Mouse (Mus musculus) kidney, adult 2 months (tissue): ENCODE measurements around the gene Gabpb2. TPM values are rescaled to one million over a fixed set of nuclear protein-coding genes. Genes with fewer than 3 reads are reported as not detected.

Source experiments
- DNase-seq: peaks from one replicate; pipeline ENCODE4 v3.0.0; 2021
- H3K27ac ChIP-seq: fragments of 200-500 bp; 2 replicates; pipeline ENCODE4 v1.5.1; 2012; ENCODE audit warnings: low read depth, low read length, control low read depth, inconsistent platforms; ENCODE audit not compliant: insufficient read depth
- H3K27me3 ChIP-seq: fragments of 200-500 bp; replicated peaks from 2 replicates; pipeline ENCODE4 v1.6.1; 2012; ENCODE audit warnings: mild to moderate bottlenecking, moderate library complexity, low read length, inconsistent platforms; ENCODE audit not compliant: control insufficient read depth, insufficient read depth
- H3K36me3 ChIP-seq: fragments of 200-500 bp; 2 replicates; pipeline ENCODE4 v1.6.1; 2012; ENCODE audit warnings: mild to moderate bottlenecking, moderate library complexity, low read length, inconsistent platforms; ENCODE audit not compliant: control insufficient read depth, insufficient read depth
- H3K4me1 ChIP-seq: fragments of 200-500 bp; 2 replicates; pipeline ENCODE4 v1.6.1; 2011; ENCODE audit warnings: low read length; ENCODE audit not compliant: control insufficient read depth, insufficient read depth
- H3K4me3 ChIP-seq: fragments of 200-500 bp; 2 replicates; pipeline ENCODE4 v1.5.1; 2011; ENCODE audit warnings: mild to moderate bottlenecking, low read depth, low read length, control low read depth; ENCODE audit not compliant: insufficient read depth
- CTCF ChIP-seq: fragments of 200-500 bp; conservative IDR thresholded peaks from 2 replicates; pipeline ENCODE4 v1.5.1; 2011; ENCODE audit warnings: low read depth, mild to moderate bottlenecking, control low read depth, low read length, moderate library complexity, mixed read lengths; ENCODE audit not compliant: insufficient read depth, insufficient read length
- POLR2A ChIP-seq: fragments of 200-500 bp; IDR thresholded peaks from one replicate; pipeline ENCODE4 v1.6.1; 2011; ENCODE audit warnings: low read depth, low read length, control low read depth
- WGBS: fragments of 180-500 bp; shearing (Covaris S2); methylation state at CpG from one replicate; pipeline ENCODE4 v1.1.7; 2018; 5-methylcytosine and 5-hydroxymethylcytosine counted together
- polyA plus RNA-seq: library from polyadenylated mRNA; depleted of rRNA; stranded (reverse); fragments of >200 nt; gene quantifications from 2 replicates; pipeline ENCODE4 v1.2.3, GENCODE M21; 2012

The Gabpb2 gene
- polyA plus RNA-seq, 1 experiment, result 10.6 TPM

DNA sequence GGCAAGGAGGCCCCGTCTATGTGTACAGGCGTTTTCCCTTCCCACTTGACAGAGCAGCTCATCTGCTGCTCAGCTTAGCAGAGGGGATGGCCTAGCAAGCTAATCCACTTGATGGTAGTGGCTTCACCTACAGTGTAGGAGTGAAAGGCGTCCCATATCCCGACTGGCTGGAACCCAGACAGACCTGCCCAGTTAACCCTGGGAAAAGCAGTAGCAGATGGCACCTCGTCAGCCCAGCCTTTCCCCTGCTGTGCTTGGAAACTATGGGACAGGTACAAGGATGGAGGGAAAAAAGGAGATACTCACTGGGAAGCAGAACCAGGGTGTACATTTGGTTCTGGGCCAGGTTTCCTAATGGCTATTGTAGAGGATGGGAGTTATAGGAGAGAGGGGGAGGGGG lies 32.6 kb upstream of the Gabpb2 start:
- no peaks in the 10 kb centered on the region for H3K27me3 ChIP-seq
- TF ChIP-seq POLR2A, result no peak
- no peak for TF ChIP-seq CTCF

DNA sequence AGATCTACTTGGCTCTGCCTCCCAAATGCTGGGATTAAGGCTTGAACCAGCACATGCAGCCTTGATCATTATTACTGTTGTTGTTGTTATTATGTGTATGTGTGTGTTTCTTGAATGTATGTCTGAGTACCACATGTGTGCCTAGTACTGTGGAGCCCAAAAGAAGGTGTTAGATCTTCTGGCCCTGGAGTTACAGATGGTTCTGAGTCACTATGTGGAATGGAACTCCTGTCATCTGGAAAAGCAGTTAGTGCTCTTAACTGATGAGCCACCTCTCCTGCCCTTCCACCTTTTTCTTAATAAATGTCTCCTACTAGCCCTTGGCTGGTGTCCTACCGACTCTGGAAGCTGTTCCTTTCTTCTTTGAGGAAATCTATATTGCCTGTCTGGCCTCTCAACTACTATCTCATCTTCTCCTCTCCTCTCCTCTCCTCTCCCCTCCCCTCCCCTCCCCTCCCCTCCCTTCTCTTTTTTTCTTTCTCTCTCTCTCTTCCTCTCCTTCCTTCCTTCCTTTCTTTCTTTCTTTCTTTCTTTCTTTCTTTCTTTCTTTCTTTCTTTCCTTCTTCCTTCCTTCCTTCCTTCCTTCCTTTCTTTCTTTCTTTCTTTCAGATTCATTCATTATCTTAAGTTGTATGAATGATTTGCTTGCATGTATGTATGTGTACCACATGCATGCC lies 30.1 kb upstream of the Gabpb2 start:
- 61% methylated on average over 1 of the region's 1 CpGs for WGBS

More for the DNA sequence above, 32.6 kb upstream of the Gabpb2 start:
- Histone ChIP-seq H3K4me3 (no peak overlapping the region), H3K36me3 (no peaks in the 10 kb centered on the region; the same call in 1 of the 2 replicates), H3K4me1 (no peaks in the 10 kb centered on the region), H3K27ac (no peak overlapping the region)
- 77% methylated on average over 5 of the region's 5 CpGs for WGBS
- no peak for DNase-seq

DNA sequence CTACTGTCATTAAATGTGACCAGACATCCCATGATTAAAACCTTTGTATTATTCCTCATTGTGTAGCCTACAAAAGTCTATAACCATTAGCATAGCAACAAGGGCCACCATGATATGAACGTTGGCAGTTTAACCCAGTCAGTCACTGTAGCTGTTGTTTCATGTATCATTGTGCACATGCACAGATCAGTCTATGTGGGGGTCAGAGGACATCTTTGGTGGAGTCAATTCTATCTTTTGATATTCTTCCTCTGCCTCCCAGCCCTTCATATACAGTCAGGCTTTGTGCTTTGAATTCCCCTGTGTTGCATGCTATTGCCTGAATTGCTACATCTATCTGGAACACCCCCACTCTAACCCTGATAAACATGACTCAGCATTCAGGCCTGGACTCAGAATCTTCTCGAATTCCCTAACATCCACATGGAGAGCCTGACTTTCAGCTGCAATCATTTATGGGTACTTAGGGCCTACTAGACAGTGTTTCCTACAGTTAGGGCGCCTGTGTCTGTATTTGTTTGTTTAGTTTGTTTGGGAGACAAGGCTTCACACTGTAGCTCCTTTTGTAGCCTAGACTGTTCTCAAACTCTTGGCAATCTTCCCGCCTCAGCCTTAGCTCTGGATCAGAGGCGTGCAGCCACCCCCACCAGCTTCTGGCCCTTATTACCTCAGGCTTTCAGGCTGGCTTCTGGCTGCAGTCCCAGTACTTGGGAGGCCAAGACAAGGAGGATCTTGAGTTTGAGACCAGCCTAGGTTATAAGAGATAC lies 28.9 kb upstream of the Gabpb2 start:
- H3K27ac ChIP-seq, result no peak overlapping the region
- DNase-seq, result peak; percentile 73
- H3K36me3 ChIP-seq, result no peaks in the 10 kb centered on the region
- 68% methylated on average over 5 of the region's 5 CpGs for WGBS
- no peak for TF ChIP-seq POLR2A
- TF ChIP-seq CTCF, result no peak
- H3K4me3 ChIP-seq, result no peak overlapping the region
- H3K4me1 ChIP-seq, result no peaks in the 10 kb centered on the region
- H3K27me3 ChIP-seq, result no peaks in the 10 kb centered on the region

More for the DNA sequence above, 30.1 kb upstream of the Gabpb2 start:
- TF ChIP-seq CTCF, result no peak
- no peak for TF ChIP-seq POLR2A
- no peaks in the 10 kb centered on the region for H3K4me1 ChIP-seq
- no peak overlapping the region for H3K27ac ChIP-seq
- no peaks in the 10 kb centered on the region for H3K36me3 ChIP-seq
- H3K27me3 ChIP-seq, result no peaks in the 10 kb centered on the region
- H3K4me3 ChIP-seq, result no peak overlapping the region
- no peak for DNase-seq

DNA sequence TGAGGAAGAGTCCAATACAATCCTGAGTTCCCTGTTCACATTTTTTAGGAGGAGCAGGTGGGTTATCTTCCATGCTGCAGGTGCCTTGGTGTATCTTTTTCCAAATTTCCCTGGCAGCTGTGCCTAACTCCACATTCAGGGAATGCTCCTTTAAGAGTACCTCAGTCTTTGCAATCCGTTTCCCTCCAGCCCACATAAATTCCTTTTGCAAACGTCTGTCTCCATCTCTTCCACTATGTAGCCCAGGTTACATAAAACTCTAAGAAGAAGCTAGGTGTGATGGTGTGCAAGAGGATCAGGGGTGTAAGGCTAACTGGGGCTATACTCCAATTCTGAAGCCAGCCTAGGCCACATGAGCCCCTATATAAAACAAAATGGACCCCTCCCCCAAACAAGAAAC lies 25.4 kb upstream of the Gabpb2 start:
- TF ChIP-seq POLR2A, result no peak
- no peak for TF ChIP-seq CTCF
- DNase-seq, result no peak
- no peak overlapping the region for H3K27ac ChIP-seq
- H3K27me3 ChIP-seq, result no peaks in the 10 kb centered on the region
- WGBS, result 77% methylated on average over 2 of the region's 2 CpGs
- H3K4me1 ChIP-seq, result peaks cover 2% of the 10 kb centered on the region; the same call in 1 of the 2 replicates
- no peaks in the 10 kb centered on the region for H3K36me3 ChIP-seq
- no peak overlapping the region for H3K4me3 ChIP-seq

DNA sequence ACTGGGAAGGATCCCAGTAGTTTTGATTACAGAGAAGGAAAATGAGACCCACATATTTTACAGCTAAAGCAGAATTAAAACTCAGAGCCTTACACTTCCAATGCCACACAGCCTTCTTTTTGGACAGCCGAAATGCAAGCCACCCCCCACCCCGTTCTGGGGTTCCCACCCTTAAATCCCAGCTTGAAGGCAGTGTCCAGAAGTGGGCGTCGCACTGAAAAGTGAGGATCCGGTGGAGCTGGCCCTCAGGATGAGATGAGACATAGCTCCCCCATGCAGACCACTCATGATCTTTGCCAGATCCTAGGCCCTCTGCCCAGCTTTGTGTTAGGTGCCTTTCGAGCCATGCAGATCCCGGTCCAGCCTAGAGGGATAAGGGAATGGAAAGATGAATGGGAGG lies 23.8 kb upstream of the Gabpb2 start, which contains the start of gene Gm128:
Gene Gm128, minus strand, starts transcription at position 101 of the 400 bp plus-strand sequence.
- H3K27ac ChIP-seq, result no peak within 1 kb of the TSS
- no peaks in the 10 kb centered on the region for H3K36me3 ChIP-seq
- 87% methylated on average over 7 of the region's 7 CpGs for WGBS
- TF ChIP-seq POLR2A (no peak), CTCF (no peak)
- peaks cover 2% of the 10 kb centered on the region; the same call in 1 of the 2 replicates for H3K4me1 ChIP-seq
- no peak for DNase-seq
- no peak within 1 kb of the TSS for H3K4me3 ChIP-seq
- H3K27me3 ChIP-seq, result no peaks in the 10 kb centered on the region

DNA sequence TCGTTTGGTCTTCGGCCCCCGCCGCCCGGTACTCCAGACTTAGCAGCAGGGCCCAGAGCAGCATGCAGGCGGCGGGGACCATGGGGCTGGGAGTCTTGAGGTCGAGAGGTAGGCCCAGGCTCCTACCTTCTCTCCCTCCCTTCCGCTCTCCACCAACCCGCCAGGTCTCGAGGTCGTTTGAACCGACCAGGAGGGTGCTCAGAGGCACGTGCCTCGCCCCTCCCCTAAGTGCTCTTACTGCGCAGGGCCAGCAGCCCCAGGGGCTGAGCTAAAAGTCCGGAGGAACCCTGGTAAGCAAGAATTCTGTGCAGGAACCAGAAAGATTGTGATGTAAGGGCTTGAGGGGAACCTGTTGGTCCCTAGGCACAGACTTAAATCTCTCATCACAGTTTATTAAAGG lies 23.2 kb upstream of the Gabpb2 start:
- H3K36me3 ChIP-seq, result no peaks in the 10 kb centered on the region; the same call in 1 of the 2 replicates
- H3K4me3 ChIP-seq, result no peak overlapping the region
- DNase-seq, result no peak
- H3K27me3 ChIP-seq, result no peaks in the 10 kb centered on the region
- peaks cover 2% of the 10 kb centered on the region; the same call in 1 of the 2 replicates for H3K4me1 ChIP-seq
- 38% methylated on average over 17 of the region's 17 CpGs for WGBS
- TF ChIP-seq POLR2A (no peak), CTCF (no peak)
- H3K27ac ChIP-seq, result no peak overlapping the region

DNA sequence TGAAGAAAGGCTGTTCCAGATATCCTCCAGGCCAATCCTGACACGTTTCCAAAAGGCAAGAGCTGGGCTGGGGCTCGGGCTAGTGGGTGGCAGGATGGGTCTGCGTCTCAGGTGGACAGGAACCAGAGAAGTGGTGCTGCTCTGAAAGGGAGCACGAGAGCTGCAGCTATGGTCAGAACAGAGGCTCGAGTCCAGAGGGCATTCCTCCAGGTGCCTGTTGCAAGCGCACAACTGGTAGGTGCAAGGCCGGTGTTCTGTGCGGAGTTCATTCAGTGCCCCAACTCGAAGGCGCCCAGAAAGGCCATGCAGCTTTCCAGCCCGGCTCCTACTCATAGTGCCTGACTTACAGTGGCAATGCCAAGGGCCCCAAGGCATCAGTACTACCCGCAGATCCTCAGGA lies 22.3 kb upstream of the Gabpb2 start:
- TF ChIP-seq POLR2A, result peak; percentile 18
- no peak for TF ChIP-seq CTCF
- Histone ChIP-seq H3K4me1 (peaks cover 2% of the 10 kb centered on the region; the same call in 1 of the 2 replicates), H3K27me3 (no peaks in the 10 kb centered on the region), H3K36me3 (peaks cover 3% of the 10 kb centered on the region), H3K27ac (no peak overlapping the region), H3K4me3 (no peak overlapping the region)
- WGBS, result 72% methylated on average over 12 of the region's 12 CpGs
- DNase-seq, result peak; percentile 50

DNA sequence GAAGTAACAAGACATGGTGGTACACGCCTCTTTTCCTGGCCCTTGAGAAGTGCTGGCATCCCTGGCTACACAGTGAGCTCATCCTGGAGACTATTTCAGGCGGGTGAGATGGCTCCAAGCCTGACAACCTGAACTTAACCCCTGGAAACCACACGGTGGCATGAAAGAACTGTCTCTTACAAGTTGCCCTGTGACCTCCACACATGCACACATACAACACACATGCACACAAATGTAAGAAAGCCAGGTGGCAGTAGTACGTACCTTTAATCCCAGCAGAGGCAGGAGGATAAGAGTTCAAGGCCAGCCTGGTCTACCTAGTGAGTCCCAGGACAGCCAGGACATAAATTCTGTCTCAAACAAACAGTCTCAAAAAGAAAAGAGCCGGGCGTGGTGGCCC lies 21.3 kb upstream of the Gabpb2 start:
- Histone ChIP-seq H3K27me3 (no peaks in the 10 kb centered on the region), H3K27ac (no peak overlapping the region), H3K4me3 (no peak overlapping the region), H3K4me1 (peaks cover 2% of the 10 kb centered on the region; the same call in 1 of the 2 replicates), H3K36me3 (peaks cover 3% of the 10 kb centered on the region)
- WGBS, result 82% methylated on average over 6 of the region's 6 CpGs
- no peak for DNase-seq
- TF ChIP-seq CTCF (no peak), POLR2A (no peak)
